ENCODE assay signal across 8 mouse cellular contexts in the genomic region with DNA sequence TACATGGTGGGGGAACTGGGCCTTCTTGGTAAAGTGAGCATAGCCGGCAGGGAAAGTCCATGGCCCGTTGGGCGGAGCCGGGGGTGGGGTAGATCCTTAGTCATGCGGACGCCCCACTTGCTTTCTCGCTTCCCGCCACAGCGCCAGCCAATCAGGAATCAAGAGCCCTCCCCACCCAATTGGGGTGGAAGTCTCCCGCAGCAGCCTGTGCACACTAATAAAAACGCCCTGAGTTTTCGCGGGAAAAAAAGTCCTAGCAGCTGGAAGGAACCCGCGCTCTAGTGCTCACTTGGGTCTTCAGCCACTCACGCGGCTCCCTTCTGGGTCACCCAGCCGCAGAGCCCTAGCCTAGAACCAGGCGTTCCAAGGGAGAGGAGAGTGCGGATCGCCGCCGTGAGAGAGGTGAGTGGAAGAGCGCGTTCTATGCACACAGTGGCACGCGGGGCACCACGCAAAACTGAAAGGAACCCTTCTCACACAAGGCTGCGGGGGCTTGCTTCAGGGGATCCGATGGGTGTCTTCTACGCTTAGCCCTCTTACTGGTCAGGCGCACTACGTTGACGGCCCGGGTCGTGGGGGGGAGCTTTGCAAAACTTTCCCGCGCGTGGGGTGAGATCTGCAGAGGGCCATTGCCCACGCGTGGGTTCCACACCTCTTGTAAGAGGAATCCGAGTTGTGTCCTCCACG. TPM values are rescaled to one million over a fixed set of nuclear protein-coding genes. Genes with fewer than 3 reads are reported as not detected.
DNase-seq lines count a peak whose midpoint lies in the region; ATAC-seq and TF ChIP-seq lines count a peak whose summit lies in the region.

A gene (plus strand): TSS at position 162 of the 687 bp plus-strand sequence.

- peaks cover 37% of the 10 kb centered on the region for H3K4me1 ChIP-seq in intestine, embryonic 16.5 days (ENCODE audit: control insufficient read depth, insufficient read depth, low read length)
- H3K4me1 ChIP-seq in lung, adult 2 months (ENCODE audit: control insufficient read depth, insufficient read depth, low read length): 0 out of 2 replicates have a peak, but pooled peaks cover 2% of the 10 kb centered on the region
- H3K4me1 ChIP-seq in neural tube, embryonic 14.5 days (ENCODE audit: control insufficient read depth, insufficient read depth, low read length): peaks cover 9% of the 10 kb centered on the region; the same call in 1 of the 2 replicates

- intact Hi-C loops in left cerebral cortex, adult 2 months (cut with DNase I): no loop called here
- intact Hi-C loops in left cerebral cortex, postnatal 36 days (cut with DNase I): no loop called here

- peak within 1 kb of the TSS; percentile 72 for H3K9ac ChIP-seq in intestine, embryonic 16.5 days (ENCODE audit: low read depth, low read length)
- peak within 1 kb of the TSS; percentile 44 for H3K9ac ChIP-seq in neural tube, embryonic 14.5 days (replicated peaks; ENCODE audit: low read depth, low read length)

- TF ChIP-seq POLR2A in lung, adult 2 months (IDR thresholded peaks at IDR 0.05; ENCODE audit: borderline replicate concordance, extremely low read depth, low read depth, low read length): no peak

- no peak for DNase-seq in left cerebral cortex, adult 2 months (ENCODE audit: extremely low spot score in 1 of 2, low spot score in 2 of 2)
- no peak for DNase-seq in left cerebral cortex, postnatal 36 days (ENCODE audit: low spot score in 2 of 2)
- DNase-seq in lung, adult 2 months: peak; percentile 40
- peak; percentile 84 for DNase-seq in thymus, postnatal 4 days

- H3K9me3 ChIP-seq in intestine, embryonic 16.5 days (ENCODE audit: control insufficient read depth, low read length): no peaks in the 10 kb centered on the region
- H3K9me3 ChIP-seq in neural tube, embryonic 14.5 days (ENCODE audit: control insufficient read depth, low read length): no peaks in the 10 kb centered on the region

- no peak for TF ChIP-seq CTCF in left cerebral cortex, adult 2 months (IDR thresholded peaks at IDR 0.05)
- no peak for TF ChIP-seq CTCF in lung, adult 2 months (IDR thresholded peaks at IDR 0.05; ENCODE audit: insufficient read depth, low read length)

- no peaks in the 10 kb centered on the region for H3K36me3 ChIP-seq in intestine, embryonic 16.5 days (ENCODE audit: control insufficient read depth, insufficient read depth, low read length)
- H3K36me3 ChIP-seq in neural tube, embryonic 14.5 days (ENCODE audit: control insufficient read depth, insufficient read depth, low read length): no peaks in the 10 kb centered on the region

- H3K27me3 ChIP-seq in intestine, embryonic 16.5 days (replicated peaks; ENCODE audit: control insufficient read depth, insufficient read depth, low read length): no peaks in the 10 kb centered on the region
- no peaks in the 10 kb centered on the region for H3K27me3 ChIP-seq in neural tube, embryonic 14.5 days (ENCODE audit: control insufficient read depth, insufficient read depth, low read length)

- H3K27ac ChIP-seq in left cerebral cortex, adult 2 months: no peak within 1 kb of the TSS
- peak within 1 kb of the TSS; percentile 91 for H3K27ac ChIP-seq in intestine, embryonic 16.5 days (ENCODE audit: low read length)
- no peak within 1 kb of the TSS for H3K27ac ChIP-seq in neural tube, embryonic 14.5 days (ENCODE audit: low read depth, low read length)

- under 1% methylated on average over 43 of the region's 43 CpGs for WGBS in intestine, embryonic 16.5 days
- under 1% methylated on average over 43 of the region's 43 CpGs for WGBS in lung, adult 2 months
- WGBS in neural tube, embryonic 14.5 days: under 1% methylated on average over 43 of the region's 43 CpGs

- peak; percentile 82 for ATAC-seq in common myeloid progenitor, adult 5-6 weeks (replicated peaks; ENCODE audit: low read depth, poor library complexity, severe bottlenecking)
- ATAC-seq in granulocyte monocyte progenitor cell, adult 5-6 weeks (replicated peaks; ENCODE audit: poor library complexity, severe bottlenecking): peak; percentile 75
- peak; percentile 78 for ATAC-seq in intestine, embryonic 16.5 days
- ATAC-seq in neural tube, embryonic 14.5 days (ENCODE audit: low read depth): peak; percentile 31

- H3K4me2 ChIP-seq in intestine, embryonic 16.5 days (ENCODE audit: low read depth, low read length): peak within 1 kb of the TSS; percentile 93
- H3K4me2 ChIP-seq in neural tube, embryonic 14.5 days (ENCODE audit: low read depth, low read length): peak within 1 kb of the TSS; percentile 75

- H3K4me3 ChIP-seq in left cerebral cortex, adult 2 months: peak within 1 kb of the TSS; percentile 63
- H3K4me3 ChIP-seq in intestine, embryonic 16.5 days (ENCODE audit: low read length): peak within 1 kb of the TSS; percentile 77
- H3K4me3 ChIP-seq in lung, adult 2 months (replicated peaks; ENCODE audit: extremely low read depth, low read depth, low read length): peak within 1 kb of the TSS; percentile 77
- peak within 1 kb of the TSS; percentile 61 for H3K4me3 ChIP-seq in neural tube, embryonic 14.5 days (ENCODE audit: low read depth, low read length)

RNA-seq across cellular contexts. Expression of the gene that starts here (rescaled TPM):
- total RNA-seq in left cerebral cortex, adult 2 months (2021): under 1 TPM; 0.70 to 0.91 TPM
- total RNA-seq in left cerebral cortex, postnatal 36 days (2021): 1 to 10 TPM in 1 of 2 experiments, under 1 TPM in 1; 0.82 to 1.3 TPM
- total RNA-seq in common myeloid progenitor, adult 5-6 weeks (2017): 142 and 165 TPM in 2 replicates
- total RNA-seq in granulocyte monocyte progenitor cell, adult 5-6 weeks (2014; fragmentation: Nextera tagmentation): 149 and 159 TPM in 2 replicates
- total RNA-seq in granulocyte monocyte progenitor cell, adult 5-6 weeks (2017): 168 and 171 TPM in 2 replicates
- 103 and 114 TPM in 2 replicates for polyA plus RNA-seq in intestine, embryonic 16.5 days (2015; fragmentation: Nextera tagmentation; extraction: Ambion mirVana)
- 2.6 and 3.2 TPM in 2 replicates for polyA plus RNA-seq in lung, adult 2 months (2012; rRNA removed)
- 5.7 and 9.4 TPM in 2 replicates for polyA plus RNA-seq in neural tube, embryonic 14.5 days (2014; fragmentation: Nextera tagmentation; extraction: Ambion mirVana)

Comparison
In these comparisons a context has a peak if more than half of its experiments do, and no peak if none do; other contexts are left out.
1. RNA of the gene that starts here (total RNA-seq): 149 to 171 TPM in granulocyte monocyte progenitor cell, adult 5-6 weeks and 142 to 165 TPM in common myeloid progenitor, adult 5-6 weeks; 0.82 to 1.3 TPM in left cerebral cortex, postnatal 36 days and 0.70 to 0.91 TPM in left cerebral cortex, adult 2 months; every median in the first group is over 10 times any median in the second.
2. DNase-seq: peak in lung, adult 2 months (single experiment) and thymus, postnatal 4 days (single experiment); none in left cerebral cortex, adult 2 months (0 of 2) and left cerebral cortex, postnatal 36 days (0 of 2).
3. ATAC-seq: peak in every context shown above with its lines; median percentile 82 in common myeloid progenitor, adult 5-6 weeks; 78 in intestine, embryonic 16.5 days; 75 in granulocyte monocyte progenitor cell, adult 5-6 weeks; 31 in neural tube, embryonic 14.5 days.
4. Peak in every context shown above with its lines, with median percentiles within 50 percentile points of each other: H3K4me3 ChIP-seq.